Mouse (Mus musculus): ENCODE results near the gene Gm10271. TPM values are rescaled to one million over a fixed set of nuclear protein-coding genes. Genes with fewer than 3 reads are reported as not detected.

Gene Gm10271
- not detected for polyA plus RNA-seq (2017; shearing (Covaris generic))

GRCm38 (mm10) chr10:116972509-116972908 is at the start of gene Gm10271:
Gene Gm10271 (minus strand): TSS chr10:116972609.

GRCm38 (mm10) chr10:116986264-116987082 is 14.1 kb upstream of the Gm10271 start, which contains the start of gene Best3:
Gene Best3 (plus strand): TSS chr10:116986314.

GRCm38 (mm10) chr10:116950009-116950769 is 22.2 kb downstream of the Gm10271 start, which contains the start of gene Rab3ip:
Gene Rab3ip (minus strand): TSS chr10:116950769.

Other genes starting within 250 kb of the Gm10271 start
- 0.06 TPM for gene Myrfl, start 75.7 kb downstream of the Gm10271 start, polyA plus RNA-seq (2017; shearing (Covaris generic))
- 79.4 TPM for gene Rab3ip, start 21.8 kb downstream of the Gm10271 start, polyA plus RNA-seq (2017; shearing (Covaris generic))
- not detected for gene Best3, start 13.7 kb upstream of the Gm10271 start, polyA plus RNA-seq (2017; shearing (Covaris generic))
- not detected for gene Lrrc10, start 72.7 kb upstream of the Gm10271 start, polyA plus RNA-seq (2017; shearing (Covaris generic))
- 202 TPM for gene Cct2, start 91.2 kb upstream of the Gm10271 start, polyA plus RNA-seq (2017; shearing (Covaris generic))
- 21.6 TPM for gene Frs2, start 175.9 kb upstream of the Gm10271 start, polyA plus RNA-seq (2017; shearing (Covaris generic))